Mouse (Mus musculus) heart, embryonic 10.5 days (tissue): ENCODE measurements around the gene 1700129C05Rik. TPM values are rescaled to one million over a fixed set of nuclear protein-coding genes. Genes with fewer than 3 reads are reported as not detected.

Source experiments
- DNase-seq: peaks from one replicate; pipeline ENCODE4 v3.0.0-alpha.2; 2017; ENCODE audit warnings: low spot score
- H3K27ac ChIP-seq: fragments of 300-500 bp; sonication (generic); 2 replicates; pipeline ENCODE4 v1.5.1; 2016; ENCODE audit warnings: mild to moderate bottlenecking
- H3K27me3 ChIP-seq: fragments of 300-500 bp; sonication (generic); 2 replicates; pipeline ENCODE4 v1.6.1; 2016; ENCODE audit warnings: mild to moderate bottlenecking; ENCODE audit not compliant: poor library complexity, insufficient read depth, severe bottlenecking
- H3K36me3 ChIP-seq: fragments of 300-500 bp; sonication (generic); 2 replicates; pipeline ENCODE4 v1.6.1; 2016; ENCODE audit warnings: mild to moderate bottlenecking, moderate library complexity
- H3K4me1 ChIP-seq: fragments of 300-500 bp; sonication (generic); 2 replicates; pipeline ENCODE4 v1.6.1; 2016; ENCODE audit warnings: mild to moderate bottlenecking
- H3K4me3 ChIP-seq: fragments of 300-500 bp; sonication (generic); 2 replicates; pipeline ENCODE4 v1.5.1; 2016; ENCODE audit warnings: mild to moderate bottlenecking, moderate library complexity
- H3K9me3 ChIP-seq: fragments of 300-500 bp; sonication (generic); 2 replicates; pipeline ENCODE4 v1.6.1; 2016; ENCODE audit warnings: mild to moderate bottlenecking, moderate library complexity
- whole genome bisulfite sequencing: fragments of 180-500 bp; shearing (Covaris S2); methylation state at CpG from one replicate; pipeline ENCODE4 v1.1.7; 2016; 5-methylcytosine and 5-hydroxymethylcytosine counted together
- polyA plus RNA-seq: library from polyadenylated mRNA; unstranded; fragments of >200 nt; fragmentation: Nextera tagmentation; extraction: Ambion mirVana; gene quantifications from 2 replicates; pipeline ENCODE4 v1.2.1, GENCODE M21; 2016

Gene 1700129C05Rik
- polyA plus RNA-seq = not detected in 2 replicates

DNA sequence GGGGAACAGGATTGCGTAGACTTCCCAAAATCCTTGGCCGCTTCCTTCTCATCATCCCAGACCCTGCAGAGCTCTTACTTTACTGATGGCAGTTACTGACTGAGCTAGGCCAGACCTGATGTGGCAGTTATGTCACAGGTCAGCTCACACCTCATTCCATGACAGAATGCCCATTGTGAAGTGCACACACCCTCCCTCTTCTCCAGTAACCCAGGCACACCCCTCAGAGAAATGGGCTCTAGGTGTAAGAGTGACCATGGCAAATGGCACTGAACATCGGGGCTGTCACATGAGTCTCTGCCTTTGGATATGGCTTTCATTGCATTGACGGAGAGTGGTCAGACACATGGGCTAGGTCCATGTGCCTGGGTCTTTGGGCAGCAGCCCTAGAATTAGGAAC, at the start of gene 1700129C05Rik:
Gene 1700129C05Rik (minus strand): TSS at position 101 of the 400 bp plus-strand sequence.
- H3K9me3 ChIP-seq = no peaks in the 10 kb centered on the region
- no peaks in the 10 kb centered on the region for H3K27me3 ChIP-seq
- H3K4me1 ChIP-seq = no peaks in the 10 kb centered on the region
- WGBS = 85% methylated on average over 4 of the region's 4 CpGs
- DNase-seq = no peak
- H3K4me3 ChIP-seq = no peak within 1 kb of the TSS
- no peaks in the 10 kb centered on the region for H3K36me3 ChIP-seq
- H3K27ac ChIP-seq = no peak within 1 kb of the TSS

DNA sequence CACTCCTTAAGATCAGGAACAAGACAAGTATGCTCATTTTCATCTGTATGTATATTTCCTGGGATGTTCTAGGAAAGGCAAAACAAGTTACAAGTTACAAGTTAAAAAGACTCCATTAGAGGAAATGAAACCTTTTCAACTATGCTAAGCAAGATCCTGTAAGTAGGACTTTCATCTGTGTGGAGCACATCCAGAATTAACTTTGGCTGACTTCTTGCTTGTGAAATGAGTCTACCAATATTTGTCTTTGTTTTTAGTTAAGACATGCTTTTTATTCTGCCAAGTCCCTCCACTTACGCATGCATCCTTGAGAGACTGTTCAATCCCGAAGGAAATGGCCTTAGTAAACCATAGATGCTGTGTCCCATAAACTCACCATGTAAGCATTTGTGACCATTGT, 43.4 kb upstream of the 1700129C05Rik start:
- 84% methylated on average over 2 of the region's 2 CpGs for WGBS
- no peaks in the 10 kb centered on the region for H3K4me1 ChIP-seq

GRCm38 (mm10) chr14:59185514-59185913, 42.8 kb upstream of the 1700129C05Rik start:
- no peak for DNase-seq
- no peaks in the 10 kb centered on the region for H3K36me3 ChIP-seq
- H3K27me3 ChIP-seq = no peaks in the 10 kb centered on the region
- no peak overlapping the region for H3K4me3 ChIP-seq
- no peaks in the 10 kb centered on the region for H3K4me1 ChIP-seq
- no peaks in the 10 kb centered on the region for H3K9me3 ChIP-seq
- no peak overlapping the region for H3K27ac ChIP-seq

More for the DNA sequence above, 43.4 kb upstream of the 1700129C05Rik start:
- H3K9me3 ChIP-seq = no peaks in the 10 kb centered on the region
- no peaks in the 10 kb centered on the region for H3K36me3 ChIP-seq
- no peak for DNase-seq
- H3K27ac ChIP-seq = no peak overlapping the region
- H3K27me3 ChIP-seq = no peaks in the 10 kb centered on the region
- H3K4me3 ChIP-seq = no peak overlapping the region

- Histone ChIP-seq H3K27ac (no peak overlapping the region), H3K27me3 (no peaks in the 10 kb centered on the region), H3K36me3 (no peaks in the 10 kb centered on the region), H3K4me3 (no peak overlapping the region), H3K9me3 (no peaks in the 10 kb centered on the region), H3K4me1 (no peaks in the 10 kb centered on the region)
- no peak for DNase-seq
- WGBS = 74% methylated on average over 2 of the region's 2 CpGs
Measured at GRCm38 (mm10) chr14:59182732-59183131, 40.0 kb upstream of the 1700129C05Rik start.

DNA sequence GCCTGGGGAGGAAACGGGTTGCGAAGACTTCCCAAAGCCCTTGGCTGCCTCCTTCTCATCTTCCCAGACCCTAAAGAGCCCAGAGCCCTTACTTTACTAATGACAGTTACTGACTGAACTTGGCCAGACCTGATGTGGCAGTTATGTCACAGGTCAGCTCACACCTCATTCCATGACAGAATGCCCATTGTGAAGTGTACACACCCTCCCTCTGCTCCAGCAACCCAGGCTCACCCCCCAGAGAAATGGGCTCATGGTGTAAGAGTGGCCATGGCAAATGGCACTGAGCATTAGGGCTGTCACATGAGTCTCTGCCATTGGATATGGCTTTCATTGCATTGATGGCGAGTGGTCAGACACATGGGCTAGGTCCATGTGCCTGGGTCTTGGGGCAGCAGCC, 36.0 kb upstream of the 1700129C05Rik start, which contains the start of gene Gm5142:
Gene Gm5142 (minus strand): TSS at position 101 of the 400 bp plus-strand sequence.
- DNase-seq = no peak
- no peaks in the 10 kb centered on the region for H3K36me3 ChIP-seq
- H3K27ac ChIP-seq = no peak within 1 kb of the TSS
- no peak within 1 kb of the TSS for H3K4me3 ChIP-seq
- H3K27me3 ChIP-seq = no peaks in the 10 kb centered on the region
- WGBS = 78% methylated on average over 3 of the region's 3 CpGs
- no peaks in the 10 kb centered on the region for H3K9me3 ChIP-seq
- H3K4me1 ChIP-seq = no peaks in the 10 kb centered on the region

GRCm38 (mm10) chr14:59157016-59157698, 14.5 kb upstream of the 1700129C05Rik start:
- H3K27ac ChIP-seq = no peak overlapping the region
- 64% methylated on average over 3 of the region's 3 CpGs for WGBS
- H3K4me1 ChIP-seq = no peaks in the 10 kb centered on the region
- H3K4me3 ChIP-seq = no peak overlapping the region
- H3K9me3 ChIP-seq = no peaks in the 10 kb centered on the region
- no peaks in the 10 kb centered on the region for H3K36me3 ChIP-seq
- H3K27me3 ChIP-seq = no peaks in the 10 kb centered on the region
- no peak for DNase-seq

DNA sequence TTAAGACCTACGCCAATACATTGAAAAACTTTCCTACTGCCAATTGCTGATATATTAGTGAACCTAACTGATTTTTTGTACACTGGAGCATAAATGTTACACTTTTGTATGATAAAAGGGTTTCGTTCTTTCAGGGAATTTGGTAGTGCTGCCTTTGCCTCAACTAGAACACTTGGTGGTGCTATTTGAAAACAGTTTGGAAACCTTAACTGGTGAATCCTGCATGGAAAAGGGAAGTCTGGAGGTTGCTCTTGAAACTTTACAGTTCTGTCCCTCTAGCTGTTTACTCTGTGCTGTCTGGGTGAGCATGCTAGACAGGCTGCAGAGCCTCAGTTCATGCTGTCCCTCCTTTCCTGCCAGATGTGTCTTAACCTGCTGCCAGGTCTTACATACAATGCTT, 12.9 kb upstream of the 1700129C05Rik start:
- Histone ChIP-seq H3K9me3 (no peaks in the 10 kb centered on the region), H3K27ac (no peak overlapping the region), H3K4me1 (no peaks in the 10 kb centered on the region), H3K36me3 (no peaks in the 10 kb centered on the region), H3K27me3 (no peaks in the 10 kb centered on the region), H3K4me3 (no peak overlapping the region)
- WGBS = 67% methylated on average over 2 of the region's 2 CpGs
- DNase-seq = no peak

- Histone ChIP-seq H3K27ac (no peak overlapping the region), H3K4me3 (no peak overlapping the region), H3K36me3 (no peaks in the 10 kb centered on the region), H3K9me3 (no peaks in the 10 kb centered on the region), H3K4me1 (no peaks in the 10 kb centered on the region), H3K27me3 (no peaks in the 10 kb centered on the region)
- DNase-seq = no peak
- WGBS = 5% methylated on average over 2 of the region's 2 CpGs
Measured at GRCm38 (mm10) chr14:59114281-59114680, 28.4 kb downstream of the 1700129C05Rik start.

- no peak overlapping the region for H3K4me3 ChIP-seq
- peaks cover 15% of the 10 kb centered on the region for H3K4me1 ChIP-seq
- DNase-seq = no peak
- H3K27ac ChIP-seq = peak overlapping the region; percentile 42; the same call in 1 of the 2 replicates
- H3K9me3 ChIP-seq = no peaks in the 10 kb centered on the region
- 17% methylated on average over 10 of the region's 10 CpGs for WGBS
- H3K27me3 ChIP-seq = no peaks in the 10 kb centered on the region
- no peaks in the 10 kb centered on the region for H3K36me3 ChIP-seq
Measured at GRCm38 (mm10) chr14:59104006-59104605, 38.6 kb downstream of the 1700129C05Rik start.

DNA sequence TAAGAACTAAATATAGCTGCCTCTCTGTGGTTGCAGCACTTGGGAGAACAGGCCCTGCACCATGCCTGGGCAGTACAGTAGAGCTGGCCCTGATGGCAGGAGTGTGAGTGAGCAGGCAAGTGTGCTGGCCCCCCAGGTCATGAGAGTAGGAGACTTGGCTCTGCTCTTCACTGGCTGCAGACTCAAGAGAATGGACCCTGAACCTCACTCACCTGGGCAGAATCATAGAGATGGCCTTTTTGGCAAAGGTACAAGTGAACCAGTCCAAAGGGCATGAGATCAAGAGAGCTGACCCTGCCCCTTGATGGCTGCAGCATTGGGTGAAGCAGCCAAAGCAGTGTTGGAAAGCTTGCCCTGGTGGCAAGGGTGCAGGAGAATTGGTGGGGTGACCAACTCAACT, 49.1 kb downstream of the 1700129C05Rik start:
- no peak overlapping the region for H3K4me3 ChIP-seq
- H3K36me3 ChIP-seq = no peaks in the 10 kb centered on the region
- H3K4me1 ChIP-seq = no peaks in the 10 kb centered on the region
- no peak overlapping the region for H3K27ac ChIP-seq
- H3K9me3 ChIP-seq = no peaks in the 10 kb centered on the region
- no peak for DNase-seq
- no peaks in the 10 kb centered on the region for H3K27me3 ChIP-seq

DNA sequence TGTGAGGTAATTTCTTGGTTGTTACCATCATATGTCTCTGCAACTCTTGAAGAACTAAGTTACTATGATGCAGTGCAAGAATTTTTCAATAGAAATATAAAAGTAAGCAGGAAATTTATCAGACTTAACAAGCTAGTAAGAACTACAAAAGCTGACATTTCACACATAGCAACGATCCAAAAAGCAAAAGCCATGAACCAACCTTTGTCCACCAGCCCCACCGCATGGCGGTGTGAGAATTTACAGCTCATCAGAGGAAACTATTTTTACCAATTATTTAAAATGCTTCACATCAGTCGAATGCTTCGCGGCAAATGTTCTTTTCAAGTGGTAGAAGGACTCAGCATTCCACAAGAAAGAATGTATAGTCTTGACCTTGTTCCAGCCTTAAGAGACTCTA, 58.3 kb downstream of the 1700129C05Rik start:
- no peaks in the 10 kb centered on the region for H3K9me3 ChIP-seq
- no peaks in the 10 kb centered on the region for H3K36me3 ChIP-seq
- H3K27ac ChIP-seq = no peak overlapping the region
- no peak for DNase-seq
- 32% methylated on average over 6 of the region's 6 CpGs for WGBS
- H3K4me1 ChIP-seq = no peaks in the 10 kb centered on the region
- no peak overlapping the region for H3K4me3 ChIP-seq
- no peaks in the 10 kb centered on the region for H3K27me3 ChIP-seq
